Mouse (Mus musculus): ENCODE results near the gene Fzr1. TPM values are rescaled to one million over a fixed set of nuclear protein-coding genes. Genes with fewer than 3 reads are reported as not detected.

Gene Fzr1
- polyA plus RNA-seq, 1 experiment from 2014 or later: 98.8 TPM

DNA sequence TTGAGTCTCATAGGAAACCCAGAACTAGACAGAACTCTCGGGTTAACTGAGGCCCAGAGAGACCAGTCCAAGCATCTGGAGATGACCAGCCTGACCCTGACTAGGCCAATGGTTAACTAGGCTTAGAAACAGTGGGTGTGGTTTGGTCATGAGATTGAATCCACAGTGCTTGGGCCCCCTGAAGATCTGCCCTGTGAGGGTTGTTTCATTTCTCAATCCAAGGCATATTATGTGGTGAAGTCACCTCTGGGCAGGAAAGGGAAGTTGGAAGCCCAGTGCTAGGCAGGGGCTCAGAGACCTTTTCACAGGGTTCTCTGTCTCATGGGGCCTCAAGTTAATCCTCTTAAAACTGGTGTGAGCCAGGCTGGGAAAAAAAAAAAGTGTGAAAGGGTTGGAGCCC lies 19.5 kb downstream of the Fzr1 start:
- ATAC-seq (ENCODE audit: insufficient number of reproducible peaks, low FRiP score, low TSS enrichment, low read depth): no peak
- no peak overlapping the region for H3K27ac ChIP-seq (replicated peaks)
- H3K4me3 ChIP-seq (replicated peaks): peak overlapping the region; percentile 85; the same call in 1 of the 2 replicates
- H3K36me3 ChIP-seq: peaks cover 4% of the 10 kb centered on the region; the same call in 1 of the 2 replicates
- no peak overlapping the region for H3K9ac ChIP-seq
- WGBS: 70% methylated on average over 1 of the region's 1 CpGs
- peak overlapping the region; percentile 97 for H3K4me2 ChIP-seq (replicated peaks)
- peaks cover 15% of the 10 kb centered on the region for H3K27me3 ChIP-seq
- H3K4me1 ChIP-seq: peaks cover 62% of the 10 kb centered on the region
- no peaks in the 10 kb centered on the region for H3K9me3 ChIP-seq (replicated peaks)

DNA sequence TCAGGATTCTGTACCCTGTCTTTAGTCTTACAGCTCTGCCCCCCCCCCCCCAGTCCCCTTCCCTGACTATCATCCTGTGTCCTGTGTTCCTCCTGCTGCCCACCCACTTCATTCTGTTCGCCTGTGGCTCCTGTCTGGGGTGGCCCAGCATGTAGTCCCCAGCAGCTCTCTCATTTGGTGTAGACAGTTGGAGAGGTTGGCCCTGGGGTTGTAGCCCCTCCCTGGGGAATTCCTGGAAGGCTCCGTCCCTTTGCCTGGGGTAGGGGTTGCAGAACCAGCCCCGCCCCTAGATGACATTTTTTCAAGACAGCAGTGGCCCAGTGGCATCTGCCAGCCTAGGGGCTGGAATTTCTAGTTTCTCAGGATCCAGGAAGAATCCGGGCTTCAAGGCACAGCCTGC lies 20.1 kb downstream of the Fzr1 start:
- Histone ChIP-seq H3K27ac (replicated peaks) (no peak overlapping the region), H3K27me3 (peaks cover 9% of the 10 kb centered on the region), H3K9ac (peak overlapping the region; percentile 81), H3K4me2 (replicated peaks) (peak overlapping the region; percentile 97), H3K4me3 (replicated peaks) (peak overlapping the region; percentile 85), H3K4me1 (peaks cover 56% of the 10 kb centered on the region), H3K36me3 (peaks cover 4% of the 10 kb centered on the region; the same call in 1 of the 2 replicates), H3K9me3 (replicated peaks) (no peaks in the 10 kb centered on the region)
- 16% methylated on average over 4 of the region's 4 CpGs for WGBS
- no peak for ATAC-seq (ENCODE audit: insufficient number of reproducible peaks, low FRiP score, low TSS enrichment, low read depth)

DNA sequence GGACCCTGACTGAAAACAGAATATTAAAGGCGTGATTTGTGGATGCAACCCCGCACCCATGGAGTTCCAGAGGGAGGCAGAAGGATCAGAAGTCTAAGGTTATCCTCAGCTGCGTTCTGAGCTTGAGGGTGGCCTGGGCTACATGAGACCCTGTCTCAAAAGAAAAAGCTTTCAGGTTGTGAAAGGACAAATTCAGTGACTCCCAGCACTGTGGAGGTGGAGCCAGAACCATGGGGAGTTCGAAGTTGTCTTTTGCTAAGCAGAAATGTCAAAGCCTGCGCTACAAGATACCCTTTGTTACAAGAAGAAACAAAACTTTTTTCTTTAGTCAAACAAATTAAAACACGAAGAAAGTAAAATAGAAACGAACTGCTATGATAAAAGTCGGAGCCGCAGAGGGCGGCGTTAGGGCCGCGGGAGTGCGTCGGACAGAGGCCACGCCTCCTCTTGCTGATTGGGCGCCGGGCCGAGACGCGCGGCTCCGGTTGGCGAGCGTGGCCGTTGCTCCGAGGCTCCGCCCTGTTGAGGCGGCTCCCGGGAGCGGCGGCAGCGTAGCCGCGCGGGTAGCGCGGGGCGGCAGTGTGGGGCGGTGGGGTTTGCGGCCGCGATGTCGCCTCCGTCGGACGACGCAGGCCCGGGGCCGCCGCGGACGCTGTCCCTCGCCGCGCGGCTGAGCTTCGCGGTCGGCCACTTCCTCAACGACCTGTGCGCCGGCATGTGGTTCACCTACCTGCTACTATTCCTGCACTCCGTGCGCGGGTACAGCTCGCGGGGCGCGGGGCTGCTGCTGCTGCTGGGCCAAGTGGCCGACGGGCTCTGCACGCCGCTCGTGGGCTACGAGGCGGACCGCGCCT lies 21.1 kb downstream of the Fzr1 start, which contains the start of gene Mfsd12:
TSS of gene Mfsd12 (plus strand) at position 501 of the 854 bp plus-strand sequence.
- Histone ChIP-seq H3K4me1 (peaks cover 47% of the 10 kb centered on the region), H3K9me3 (replicated peaks) (no peaks in the 10 kb centered on the region), H3K27ac (replicated peaks) (no peak within 1 kb of the TSS), H3K9ac (peak within 1 kb of the TSS; percentile 81), H3K4me3 (replicated peaks) (peak within 1 kb of the TSS; percentile 85), H3K27me3 (no peaks in the 10 kb centered on the region), H3K4me2 (replicated peaks) (peak within 1 kb of the TSS; percentile 97), H3K36me3 (peaks cover 4% of the 10 kb centered on the region; the same call in 1 of the 2 replicates)
- 2% methylated on average over 75 of the region's 79 CpGs for WGBS
- peak; percentile 82 for ATAC-seq (ENCODE audit: insufficient number of reproducible peaks, low FRiP score, low TSS enrichment, low read depth)

DNA sequence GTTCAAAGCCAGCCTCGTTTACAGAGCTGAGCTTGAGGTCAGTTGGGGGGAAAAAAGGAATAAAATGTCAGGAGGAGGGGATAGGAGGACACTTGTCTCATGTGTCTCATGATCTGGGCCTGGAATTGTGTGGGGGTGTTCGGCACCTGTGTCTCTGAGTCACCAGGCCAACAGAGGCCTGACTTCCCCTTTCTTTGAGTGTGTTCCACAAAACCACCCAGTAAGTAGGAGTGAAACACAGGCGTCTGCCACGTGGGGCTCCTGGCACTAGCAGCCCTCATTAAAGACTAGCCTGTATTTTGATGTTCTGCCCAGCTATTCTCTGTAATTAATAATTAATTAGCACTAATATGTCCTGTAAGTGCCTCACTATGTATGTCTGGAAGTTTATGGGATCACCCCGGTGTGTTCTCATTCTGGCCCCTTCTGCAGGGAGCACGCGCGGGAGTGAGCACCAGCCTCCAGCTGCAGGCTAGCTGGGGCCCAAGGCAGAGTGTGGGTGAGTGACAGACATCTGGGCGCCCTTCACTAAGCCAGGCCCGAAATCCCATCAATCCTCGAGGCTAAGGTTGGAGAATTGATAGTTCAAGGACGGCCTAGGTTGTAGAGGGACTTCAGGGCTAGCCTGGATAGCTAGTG lies 21.8 kb downstream of the Fzr1 start:
- no peak for ATAC-seq (ENCODE audit: insufficient number of reproducible peaks, low FRiP score, low TSS enrichment, low read depth)

DNA sequence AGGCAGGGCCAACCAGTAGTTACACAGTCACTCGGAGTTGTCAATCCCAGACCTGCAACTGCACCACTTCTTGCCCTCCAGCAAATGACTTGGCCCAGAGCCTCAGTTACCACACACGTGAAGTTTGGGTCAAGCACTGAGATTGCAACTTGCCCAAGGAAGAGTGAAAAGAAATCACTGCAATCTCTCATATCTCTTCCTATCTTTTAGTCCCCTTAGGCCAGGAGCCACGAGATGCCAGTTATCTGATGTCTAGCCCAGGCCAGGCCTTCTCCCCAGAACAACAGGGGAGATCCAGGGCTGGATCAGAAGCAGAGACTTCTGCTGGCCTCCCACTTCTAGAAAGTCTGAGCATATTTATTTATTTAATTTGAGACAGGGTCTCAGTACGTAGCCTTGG lies 22.8 kb downstream of the Fzr1 start:
- Histone ChIP-seq H3K36me3 (no peaks in the 10 kb centered on the region), H3K27ac (replicated peaks) (no peak overlapping the region), H3K9ac (no peak overlapping the region), H3K27me3 (no peaks in the 10 kb centered on the region), H3K4me2 (replicated peaks) (no peak overlapping the region), H3K4me1 (peaks cover 50% of the 10 kb centered on the region), H3K9me3 (replicated peaks) (no peaks in the 10 kb centered on the region), H3K4me3 (replicated peaks) (no peak overlapping the region)
- 69% methylated on average over 4 of the region's 4 CpGs for WGBS
- no peak for ATAC-seq (ENCODE audit: insufficient number of reproducible peaks, low FRiP score, low TSS enrichment, low read depth)

More for the DNA sequence above, 21.8 kb downstream of the Fzr1 start:
- no peaks in the 10 kb centered on the region for H3K9me3 ChIP-seq (replicated peaks)
- H3K27me3 ChIP-seq: no peaks in the 10 kb centered on the region
- H3K4me3 ChIP-seq (replicated peaks): peak overlapping the region; percentile 85
- H3K27ac ChIP-seq (replicated peaks): no peak overlapping the region
- H3K36me3 ChIP-seq: peaks cover 4% of the 10 kb centered on the region; the same call in 1 of the 2 replicates
- peak overlapping the region; percentile 97; the same call in 1 of the 2 replicates for H3K4me2 ChIP-seq (replicated peaks)
- H3K4me1 ChIP-seq: peaks cover 52% of the 10 kb centered on the region
- WGBS: 47% methylated on average over 12 of the region's 12 CpGs
- H3K9ac ChIP-seq: no peak overlapping the region

DNA sequence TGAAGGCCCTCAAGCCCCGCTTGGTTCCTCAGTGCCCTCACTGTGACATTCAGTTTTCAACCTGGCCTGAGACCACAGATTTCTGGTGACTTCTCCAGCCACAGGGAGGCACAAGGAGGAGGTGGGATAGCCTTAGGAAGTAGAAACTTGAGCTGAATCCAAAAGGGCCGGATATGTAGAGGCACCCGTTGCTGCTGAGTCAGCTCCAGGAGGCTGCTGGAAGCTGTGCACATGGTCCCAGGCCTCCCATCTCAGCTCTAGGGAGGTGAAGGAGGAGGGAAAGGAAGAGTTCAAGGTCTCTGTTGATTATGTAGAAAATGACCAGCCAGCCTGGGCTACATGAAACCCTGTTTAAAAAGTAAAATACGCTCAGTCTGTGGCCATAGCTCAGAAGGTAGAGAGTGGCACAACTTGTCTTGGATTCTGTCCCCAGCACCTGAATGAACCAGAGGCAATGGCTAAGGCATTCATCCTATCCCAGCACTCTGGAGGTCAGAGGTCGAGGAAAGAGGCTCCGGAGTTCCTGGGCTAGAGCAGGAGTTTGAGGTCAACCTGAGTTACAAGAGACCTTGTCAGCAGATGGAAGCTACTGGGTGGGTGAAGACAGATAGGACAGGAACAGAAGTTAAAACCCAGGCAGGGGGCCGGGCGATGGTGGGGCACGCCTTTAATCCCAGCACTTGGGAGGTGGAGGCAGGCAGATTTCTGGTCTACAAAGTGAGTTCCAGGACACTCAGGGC lies 23.4 kb downstream of the Fzr1 start:
- Histone ChIP-seq H3K36me3 (no peaks in the 10 kb centered on the region), H3K27me3 (no peaks in the 10 kb centered on the region), H3K4me2 (replicated peaks) (no peak overlapping the region), H3K9ac (no peak overlapping the region), H3K4me1 (peaks cover 46% of the 10 kb centered on the region), H3K27ac (replicated peaks) (no peak overlapping the region), H3K9me3 (replicated peaks) (no peaks in the 10 kb centered on the region), H3K4me3 (replicated peaks) (no peak overlapping the region)
- 48% methylated on average over 9 of the region's 9 CpGs for WGBS
- no peak for ATAC-seq (ENCODE audit: insufficient number of reproducible peaks, low FRiP score, low TSS enrichment, low read depth)

DNA sequence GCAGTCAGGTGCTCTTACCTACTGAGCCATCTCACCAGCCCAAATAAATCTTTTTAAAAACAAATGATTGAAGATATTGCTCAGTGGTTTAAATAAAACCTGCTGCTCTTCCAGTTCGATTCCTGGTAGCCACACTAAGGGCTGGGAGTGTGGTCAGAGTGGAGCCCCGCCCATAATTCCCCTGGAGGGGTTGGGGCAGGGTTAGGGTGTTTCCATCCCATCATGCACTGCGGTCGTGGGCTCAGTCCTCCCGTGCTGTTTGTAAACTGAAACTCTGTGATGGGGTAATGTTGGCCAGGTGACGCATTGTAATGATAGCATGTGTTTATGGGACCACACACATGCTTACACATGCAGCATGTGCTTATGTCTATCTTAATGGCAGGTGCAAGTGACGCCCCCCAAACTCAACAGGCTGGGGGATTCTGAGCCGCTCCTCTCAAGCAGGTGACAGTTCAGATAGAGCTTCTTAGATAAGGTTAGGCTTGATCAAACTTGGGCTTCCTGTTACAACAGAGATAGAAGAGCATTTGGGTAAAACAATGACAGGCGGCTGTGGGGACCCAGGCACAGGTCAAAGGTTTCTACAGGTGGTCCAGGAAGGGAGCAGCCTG lies 26.5 kb downstream of the Fzr1 start:
- H3K4me1 ChIP-seq: peaks cover 52% of the 10 kb centered on the region
- no peak for ATAC-seq (ENCODE audit: insufficient number of reproducible peaks, low FRiP score, low TSS enrichment, low read depth)
- 23% methylated on average over 9 of the region's 9 CpGs for whole genome bisulfite sequencing
- H3K27ac ChIP-seq (replicated peaks): no peak overlapping the region
- no peak overlapping the region for H3K4me3 ChIP-seq (replicated peaks)
- H3K4me2 ChIP-seq (replicated peaks): no peak overlapping the region
- no peak overlapping the region for H3K9ac ChIP-seq
- H3K9me3 ChIP-seq (replicated peaks): no peaks in the 10 kb centered on the region
- H3K27me3 ChIP-seq: no peaks in the 10 kb centered on the region
- peaks cover 8% of the 10 kb centered on the region for H3K36me3 ChIP-seq

DNA sequence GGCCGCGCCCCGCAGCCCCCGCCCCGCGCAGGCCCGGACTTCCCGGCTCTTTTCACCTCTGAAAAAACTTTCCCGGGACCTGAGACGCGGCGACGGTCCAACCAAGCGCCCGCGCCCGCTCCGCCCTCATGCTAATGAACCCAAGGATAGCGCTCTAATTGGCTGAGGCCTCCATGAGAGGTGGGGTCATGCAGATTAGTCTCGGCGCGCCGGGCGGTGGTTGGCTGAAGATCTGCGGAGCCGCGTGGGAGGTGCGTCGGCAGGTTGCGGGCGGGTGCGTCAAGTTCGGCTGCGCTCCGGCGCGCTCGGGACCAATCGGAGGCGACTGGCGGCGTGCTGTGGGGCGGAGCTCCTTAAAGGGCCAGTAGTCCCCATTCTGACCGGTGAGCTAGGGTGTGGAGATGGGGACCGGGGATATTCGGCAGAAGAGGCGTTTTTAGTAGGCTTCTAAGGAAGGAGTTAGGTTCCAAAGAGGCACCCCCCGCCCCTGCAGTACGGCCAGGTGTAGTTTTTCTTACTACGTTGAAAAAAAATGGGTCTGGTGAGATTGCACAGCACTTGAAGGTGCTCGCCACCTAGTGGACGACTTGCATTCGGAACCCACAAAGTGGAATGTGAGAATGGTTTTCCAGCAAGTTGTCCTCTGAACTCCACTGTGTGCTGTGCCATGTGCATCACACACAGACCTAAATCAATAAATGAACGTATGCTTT lies 27.8 kb downstream of the Fzr1 start, which contains the start of gene Hmg20b:
TSS of gene Hmg20b (minus strand) at position 130 of the 713 bp plus-strand sequence.
- H3K9ac ChIP-seq: peak within 1 kb of the TSS; percentile 59
- H3K27me3 ChIP-seq: no peaks in the 10 kb centered on the region
- H3K4me1 ChIP-seq: peaks cover 53% of the 10 kb centered on the region
- peak within 1 kb of the TSS; percentile 78 for H3K27ac ChIP-seq (replicated peaks)
- peak within 1 kb of the TSS; percentile 64 for H3K4me3 ChIP-seq (replicated peaks)
- peaks cover 13% of the 10 kb centered on the region for H3K36me3 ChIP-seq
- H3K4me2 ChIP-seq (replicated peaks): peak within 1 kb of the TSS; percentile 86
- under 1% methylated on average over 54 of the region's 54 CpGs for WGBS
- peak; percentile 96 for ATAC-seq (ENCODE audit: insufficient number of reproducible peaks, low FRiP score, low TSS enrichment, low read depth)
- H3K9me3 ChIP-seq (replicated peaks): no peaks in the 10 kb centered on the region

DNA sequence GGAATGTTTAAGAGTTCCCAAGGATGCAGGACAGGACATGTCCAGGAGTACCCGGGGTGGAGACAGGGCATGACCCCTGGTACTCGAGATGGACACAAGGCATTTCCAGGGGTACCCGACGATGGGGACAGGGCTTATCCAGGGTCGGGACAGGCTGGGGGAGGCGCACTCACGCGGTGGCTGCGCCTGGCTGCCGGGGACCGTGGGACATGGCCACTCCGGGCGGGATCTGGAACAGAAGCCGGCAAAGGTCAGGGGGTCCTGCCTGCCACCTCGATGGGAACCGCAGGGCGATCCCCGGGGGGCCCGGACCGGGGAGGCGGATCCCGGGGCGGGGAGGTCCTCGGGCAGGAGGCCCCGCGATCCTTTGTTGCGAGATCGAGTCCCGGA lies 28.4 kb downstream of the Fzr1 start:
- H3K27me3 ChIP-seq: peaks cover under 1% of the 10 kb centered on the region
- H3K4me3 ChIP-seq (replicated peaks): peak overlapping the region; percentile 64
- H3K27ac ChIP-seq (replicated peaks): peak overlapping the region; percentile 67
- H3K9ac ChIP-seq: peak overlapping the region; percentile 59
- peak overlapping the region; percentile 86 for H3K4me2 ChIP-seq (replicated peaks)
- H3K36me3 ChIP-seq: peaks cover 13% of the 10 kb centered on the region
- WGBS: 1% methylated on average over 29 of the region's 29 CpGs
- peaks cover 51% of the 10 kb centered on the region for H3K4me1 ChIP-seq
- no peak for ATAC-seq (ENCODE audit: insufficient number of reproducible peaks, low FRiP score, low TSS enrichment, low read depth)
- no peaks in the 10 kb centered on the region for H3K9me3 ChIP-seq (replicated peaks)

DNA sequence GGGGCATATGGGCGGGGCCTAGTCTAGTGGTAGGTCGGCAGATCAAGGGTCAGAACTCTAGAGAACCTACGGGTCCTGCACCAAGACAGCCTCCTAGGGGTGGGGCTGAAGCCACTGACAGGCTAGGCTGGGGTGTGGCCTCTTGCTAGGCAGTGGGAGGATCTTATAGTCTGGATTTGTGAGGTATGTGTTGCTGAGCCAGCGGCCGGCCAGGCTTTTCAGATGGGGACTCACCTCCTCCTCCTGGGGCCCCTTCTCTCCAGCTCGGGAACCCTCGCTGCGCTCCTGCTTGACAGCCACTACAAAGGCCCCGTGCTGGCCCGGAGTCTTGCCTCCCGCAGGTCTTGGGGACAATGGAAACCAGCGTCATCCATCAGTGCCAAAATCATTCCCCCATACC lies 29.2 kb downstream of the Fzr1 start:
- H3K27ac ChIP-seq (replicated peaks): peak overlapping the region; percentile 67
- 0 out of 2 replicates have a peak overlapping the region, but pooled peaks have one; percentile 59 for H3K9ac ChIP-seq
- 3% methylated on average over 12 of the region's 12 CpGs for WGBS
- ATAC-seq (ENCODE audit: insufficient number of reproducible peaks, low FRiP score, low TSS enrichment, low read depth): no peak
- H3K4me3 ChIP-seq (replicated peaks): peak overlapping the region; percentile 64
- H3K36me3 ChIP-seq: peaks cover 13% of the 10 kb centered on the region
- peak overlapping the region; percentile 86 for H3K4me2 ChIP-seq (replicated peaks)
- H3K27me3 ChIP-seq: peaks cover 8% of the 10 kb centered on the region
- H3K9me3 ChIP-seq (replicated peaks): no peaks in the 10 kb centered on the region
- H3K4me1 ChIP-seq: peaks cover 43% of the 10 kb centered on the region
